Mouse (Mus musculus): Measurements from ENCODE around the gene Spindoc. TPM values are rescaled to one million over a fixed set of nuclear protein-coding genes. Genes with fewer than 3 reads are reported as not detected.
A peak's percentile ranks its signal among the peaks of the same experiment; 100 is the strongest.
"Not testable (repeated sequence)": the region's sequence is repeated elsewhere in the genome, so short reads cannot be mapped to it uniquely, and the experiment has no call there.

Spindoc gene
- polyA plus RNA-seq, 1 experiment: 22.6 TPM

- Histone ChIP-seq H3K4me1 (ENCODE audit: control insufficient read depth, insufficient read depth, low read length) (no peaks in the 10 kb centered on the region), H3K27ac (ENCODE audit: insufficient read depth, low read length) (no peak overlapping the region), H3K4me3 (ENCODE audit: insufficient read depth, low read length) (no peak overlapping the region)
- TF ChIP-seq POLR2A (IDR thresholded peaks at IDR 0.05; ENCODE audit: extremely low read depth, insufficient read depth, low read length) (no peak), CTCF (IDR thresholded peaks at IDR 0.05; ENCODE audit: extremely low read depth, insufficient read depth, low read length) (no peak)
Measured at GRCm38 (mm10) chr19:7400635-7401034, 17.8 kb upstream of the Spindoc start.

- not testable (repeated sequence) for H3K4me3 ChIP-seq (ENCODE audit: insufficient read depth, low read length); H3K4me1 ChIP-seq (ENCODE audit: control insufficient read depth, insufficient read depth, low read length); H3K27ac ChIP-seq (ENCODE audit: insufficient read depth, low read length)
Measured at GRCm38 (mm10) chr19:7398898-7399297, 16.1 kb upstream of the Spindoc start.

- H3K4me1 ChIP-seq (ENCODE audit: control insufficient read depth, insufficient read depth, low read length); H3K27ac ChIP-seq (ENCODE audit: insufficient read depth, low read length); H3K4me3 ChIP-seq (ENCODE audit: insufficient read depth, low read length): not testable (repeated sequence)
- TF ChIP-seq CTCF (IDR thresholded peaks at IDR 0.05; ENCODE audit: extremely low read depth, insufficient read depth, low read length): 0 out of 2 replicates have a peak, but pooled peaks have one; percentile 6
Measured at GRCm38 (mm10) chr19:7396867-7397826, 14.4 kb upstream of the Spindoc start.

- H3K4me3 ChIP-seq (ENCODE audit: insufficient read depth, low read length): no peak overlapping the region
- H3K4me1 ChIP-seq (ENCODE audit: control insufficient read depth, insufficient read depth, low read length): 0 out of 2 replicates have a peak, but pooled peaks cover 2% of the 10 kb centered on the region
- TF ChIP-seq CTCF (IDR thresholded peaks at IDR 0.05; ENCODE audit: extremely low read depth, insufficient read depth, low read length): no peak
- TF ChIP-seq POLR2A (IDR thresholded peaks at IDR 0.05; ENCODE audit: extremely low read depth, insufficient read depth, low read length): no peak
- no peak overlapping the region for H3K27ac ChIP-seq (ENCODE audit: insufficient read depth, low read length)
Measured at GRCm38 (mm10) chr19:7388488-7388887, 5.7 kb upstream of the Spindoc start.

DNA sequence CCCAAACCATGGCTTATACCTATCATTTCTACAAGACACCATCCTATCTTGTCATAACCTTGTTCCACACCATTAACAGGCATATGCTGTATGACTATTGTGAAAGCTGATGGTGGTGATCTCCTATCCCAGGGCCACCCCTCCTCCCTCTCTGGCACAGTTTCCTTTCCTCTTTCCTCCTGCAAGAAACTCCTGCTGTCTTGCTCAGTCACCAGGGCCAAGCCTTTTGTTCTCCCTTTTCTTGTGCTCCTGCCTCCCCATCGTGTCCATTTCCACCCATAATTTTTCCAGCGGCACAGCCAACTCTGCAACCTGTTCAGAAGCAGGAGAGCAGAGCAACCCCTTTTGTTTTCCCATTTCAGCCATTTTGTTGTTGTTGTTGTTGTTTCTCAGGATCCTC, 3.2 kb upstream of the Spindoc start:
- Histone ChIP-seq H3K27ac (ENCODE audit: insufficient read depth, low read length) (no peak overlapping the region), H3K4me3 (ENCODE audit: insufficient read depth, low read length) (no peak overlapping the region), H3K4me1 (ENCODE audit: control insufficient read depth, insufficient read depth, low read length) (peaks cover 7% of the 10 kb centered on the region)
- TF ChIP-seq POLR2A (IDR thresholded peaks at IDR 0.05; ENCODE audit: extremely low read depth, insufficient read depth, low read length) (no peak), CTCF (IDR thresholded peaks at IDR 0.05; ENCODE audit: extremely low read depth, insufficient read depth, low read length) (no peak)

DNA sequence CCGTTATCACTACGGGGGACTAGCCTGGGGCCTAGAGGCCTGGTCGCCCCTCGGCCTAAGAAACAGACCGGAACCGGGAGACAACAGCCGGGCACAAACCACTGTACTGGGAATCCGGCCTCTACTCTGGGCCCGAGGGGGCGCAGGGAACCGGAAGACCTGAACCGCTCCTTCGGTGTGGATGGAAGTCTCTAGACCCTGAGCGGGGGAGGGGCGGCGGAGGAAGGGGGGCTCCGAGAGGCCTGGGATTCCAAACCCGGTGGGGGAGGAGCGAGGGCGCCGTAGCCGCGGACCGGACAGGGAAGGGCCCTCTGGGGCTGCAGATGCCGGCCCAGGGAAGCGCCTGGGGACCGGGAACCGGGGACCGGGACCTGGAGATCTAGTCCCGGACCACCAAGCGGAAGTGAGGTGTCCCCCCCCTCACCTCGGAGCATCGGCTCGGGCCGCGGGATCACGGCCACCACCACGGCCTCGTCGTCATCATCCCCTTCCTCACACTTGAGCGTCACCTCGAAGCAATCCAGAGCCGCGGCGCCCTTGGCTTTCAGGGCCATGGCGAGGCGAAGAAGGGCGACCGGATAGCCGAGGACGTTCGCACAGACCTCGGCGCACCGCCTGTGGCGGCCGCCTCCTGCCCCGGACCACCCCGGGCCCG, 419 bp downstream of the Spindoc start:
- H3K27ac ChIP-seq (ENCODE audit: insufficient read depth, low read length): peak overlapping the region; percentile 95
- H3K4me1 ChIP-seq (ENCODE audit: control insufficient read depth, insufficient read depth, low read length): peaks cover 7% of the 10 kb centered on the region
- no peak for TF ChIP-seq POLR2A (IDR thresholded peaks at IDR 0.05; ENCODE audit: extremely low read depth, insufficient read depth, low read length)
- TF ChIP-seq CTCF (IDR thresholded peaks at IDR 0.05; ENCODE audit: extremely low read depth, insufficient read depth, low read length): no peak
- peak overlapping the region; percentile 68 for H3K4me3 ChIP-seq (ENCODE audit: insufficient read depth, low read length)

- TF ChIP-seq POLR2A (IDR thresholded peaks at IDR 0.05; ENCODE audit: extremely low read depth, insufficient read depth, low read length) (no peak), CTCF (IDR thresholded peaks at IDR 0.05; ENCODE audit: extremely low read depth, insufficient read depth, low read length) (no peak)
- Histone ChIP-seq H3K4me1 (ENCODE audit: control insufficient read depth, insufficient read depth, low read length) (peaks cover 7% of the 10 kb centered on the region), H3K27ac (ENCODE audit: insufficient read depth, low read length) (peak overlapping the region; percentile 10; the same call in 1 of the 2 replicates), H3K4me3 (ENCODE audit: insufficient read depth, low read length) (peak overlapping the region; percentile 68)
Measured at GRCm38 (mm10) chr19:7381906-7382247, 917 bp downstream of the Spindoc start.

DNA sequence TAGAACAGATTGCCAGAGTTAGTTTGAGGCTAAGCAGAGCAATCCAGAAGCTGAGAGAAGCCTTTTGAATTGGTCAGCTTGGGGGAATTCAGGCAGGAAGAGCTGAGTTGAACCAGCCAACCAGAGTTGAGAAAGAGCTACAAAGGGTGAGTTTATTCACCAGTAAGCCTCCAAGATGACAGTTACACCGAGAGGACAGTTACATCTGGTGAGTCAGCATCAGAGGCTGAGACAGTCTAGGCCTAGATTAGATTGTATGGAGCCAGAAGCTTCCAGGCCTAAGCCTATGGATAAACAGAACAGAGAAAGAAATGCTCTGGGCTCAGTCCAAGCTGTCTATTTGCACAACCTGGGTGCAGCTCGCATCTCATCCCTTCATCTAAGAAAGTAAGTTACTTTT, 5.2 kb downstream of the Spindoc start:
- Histone ChIP-seq H3K27ac (ENCODE audit: insufficient read depth, low read length) (no peak overlapping the region), H3K4me1 (ENCODE audit: control insufficient read depth, insufficient read depth, low read length) (peaks cover 4% of the 10 kb centered on the region), H3K4me3 (ENCODE audit: insufficient read depth, low read length) (no peak overlapping the region)
- TF ChIP-seq CTCF (IDR thresholded peaks at IDR 0.05; ENCODE audit: extremely low read depth, insufficient read depth, low read length) (no peak), POLR2A (IDR thresholded peaks at IDR 0.05; ENCODE audit: extremely low read depth, insufficient read depth, low read length) (no peak)

GRCm38 (mm10) chr19:7374491-7374890, 8.3 kb downstream of the Spindoc start:
- Histone ChIP-seq H3K27ac (ENCODE audit: insufficient read depth, low read length) (no peak overlapping the region), H3K4me3 (ENCODE audit: insufficient read depth, low read length) (no peak overlapping the region), H3K4me1 (ENCODE audit: control insufficient read depth, insufficient read depth, low read length) (no peaks in the 10 kb centered on the region; the same call in 1 of the 2 replicates)
- TF ChIP-seq POLR2A (IDR thresholded peaks at IDR 0.05; ENCODE audit: extremely low read depth, insufficient read depth, low read length) (no peak), CTCF (IDR thresholded peaks at IDR 0.05; ENCODE audit: extremely low read depth, insufficient read depth, low read length) (no peak)

- not testable (repeated sequence) for H3K27ac ChIP-seq (ENCODE audit: insufficient read depth, low read length); H3K4me1 ChIP-seq (ENCODE audit: control insufficient read depth, insufficient read depth, low read length); H3K4me3 ChIP-seq (ENCODE audit: insufficient read depth, low read length)
Measured at GRCm38 (mm10) chr19:7369469-7369868, 13.3 kb downstream of the Spindoc start.
